Mouse (Mus musculus) left cerebral cortex, adult 8-10 months (tissue): ENCODE data around the gene Medag. TPM values are rescaled to one million over a fixed set of nuclear protein-coding genes. Genes with fewer than 3 reads are reported as not detected.

ENCODE experiments used
- total RNA-seq, 4 experiments: library from RNA; stranded (reverse); gene quantifications; 2 replicates each; pipeline ENCODE4 v1.2.4; 2022

Gene Medag
- total RNA-seq, 4 experiments from 2014 or later: 12.1 to 17.6 (median 15.0) TPM

Other genes starting within 250 kb of the Medag start
- 10 to 100 TPM; 39.9 to 45.5 (median 41.6) TPM for gene Uspl1, start 227.4 kb upstream of the Medag start, total RNA-seq
- gene Hmgb1, start 227.3 kb upstream of the Medag start, total RNA-seq: 100 to 1,000 TPM; 120 to 137 (median 132) TPM
- 10 to 100 TPM in 3 of 4 experiments, 1 to 10 TPM in 1; 6.7 to 14.3 (median 11.2) TPM for gene Alox5ap, start 147.0 kb upstream of the Medag start, total RNA-seq
- gene Tex26, start 27.9 kb downstream of the Medag start, total RNA-seq: 1 to 10 TPM in 1 of 4 experiments, under 1 TPM in 3; 0.32 to 1.6 (median 0.80) TPM
- gene Wdr95, start 116.9 kb downstream of the Medag start, total RNA-seq: 1 to 10 TPM in 1 of 4 experiments, under 1 TPM in 3; 0.15 to 1.9 (median 0.43) TPM
- gene Hsph1, start 224.6 kb downstream of the Medag start, total RNA-seq: 100 to 1,000 TPM; 269 to 310 (median 301) TPM